Mouse (Mus musculus) kidney, adult 2 months (tissue): ENCODE data around the gene Ergic1.

ENCODE experiments used
- CTCF ChIP-seq: fragments of 200-500 bp; conservative IDR thresholded peaks from 2 replicates; pipeline ENCODE4 v1.5.1; 2011; ENCODE audit warnings: low read depth, mild to moderate bottlenecking, control low read depth, low read length, moderate library complexity, mixed read lengths; ENCODE audit not compliant: insufficient read depth, insufficient read length
- POLR2A ChIP-seq: fragments of 200-500 bp; IDR thresholded peaks from one replicate; pipeline ENCODE4 v1.6.1; 2011; ENCODE audit warnings: low read depth, low read length, control low read depth

DNA sequence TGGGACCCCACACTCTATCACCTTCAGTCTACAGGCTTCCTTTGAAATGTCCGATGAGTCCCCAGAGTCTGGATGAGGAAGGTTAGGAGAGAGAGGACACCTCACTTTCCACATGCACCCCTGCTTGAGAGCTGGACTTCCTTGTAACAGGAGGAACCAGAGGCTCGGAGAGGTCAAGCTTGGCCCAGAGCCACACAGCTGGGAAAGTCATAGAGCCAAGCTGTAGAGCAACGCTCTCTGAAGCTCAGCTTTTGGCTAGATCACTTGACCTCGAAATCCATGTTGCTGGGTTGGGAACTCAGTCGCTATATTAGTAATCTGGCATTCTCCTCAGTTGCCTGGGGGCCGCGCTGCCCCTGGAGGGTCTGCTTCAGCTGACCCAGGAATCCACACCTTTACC lies 15.5 kb downstream of the Ergic1 start:
- TF ChIP-seq POLR2A: no peak
- TF ChIP-seq CTCF: no peak
